Comparison of ENCODE assay signal across 14 mouse cellular contexts in the genomic region with DNA sequence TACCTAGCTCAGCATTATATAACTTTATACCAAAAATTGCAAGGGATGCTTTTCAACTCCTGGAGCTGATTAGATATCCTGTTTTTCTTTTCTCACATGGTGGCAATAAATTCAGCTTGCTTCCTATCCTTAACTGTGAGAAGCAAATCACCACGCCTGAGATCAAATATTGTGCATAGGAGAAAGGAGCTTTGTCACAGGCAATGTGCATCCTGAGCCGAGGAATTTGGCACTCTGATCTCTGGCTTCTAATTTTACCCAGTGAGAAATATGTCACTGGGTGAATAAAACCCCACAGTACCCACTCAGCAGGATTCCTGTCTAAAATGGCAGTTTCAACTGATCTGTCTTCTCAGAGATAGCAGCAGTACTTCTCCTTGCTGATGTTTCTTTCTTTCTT.
"Had no signal": no experiment of that assay in that cellular context is flagged by ENCODE, and none has a peak within 500 bp of the region (broad histone marks: within the 10 kb centered on the region; RNA-seq: fewer than 3 reads in every experiment).

No protein-coding gene starts in this region.

- DNase-seq: gastrocnemius, adult 2 months; gastrocnemius, postnatal 10 days; gastrocnemius, postnatal 25 days; heart, adult 18-20 months; heart, postnatal 10 days; heart, postnatal 4 days; kidney, adult 18-20 months; kidney, adult 8-10 months; kidney, postnatal 10 days; kidney, postnatal 36 days; layer of hippocampus, adult 9-11 months; layer of hippocampus, postnatal 36 days; liver; liver, embryonic 13.5 days had no signal
